Mouse (Mus musculus): Measurements from ENCODE around the gene Irf3. TPM values are rescaled to one million over a fixed set of nuclear protein-coding genes. Genes with fewer than 3 reads are reported as not detected.

Gene Irf3
- 10 to 100 TPM; 16.1 to 20.9 TPM for total RNA-seq (2021)
- long read RNA-seq, experiment 1, partial matches to known transcripts = 6 of 11 reads
- long read RNA-seq, experiment 1, other reads (novel, unspliced or antisense) = 1 of 11 reads
- long read RNA-seq, experiment 2, transcript Irf3-201 (8 exons, 2,031 nt) = major isoform, 7 of 19 reads
- long read RNA-seq, experiment 2, partial matches to known transcripts = 6 of 19 reads
- long read RNA-seq, experiment 2, other reads (novel, unspliced or antisense) = 1 of 19 reads

GRCm38 (mm10) chr7:44997231-44997939, at the start of gene Irf3:
Gene Irf3 (plus strand): TSS chr7:44997648.
- DNase-seq = peak; percentile 93

GRCm38 (mm10) chr7:44949922-44950321, 47.5 kb upstream of the Irf3 start:
- DNase-seq = no peak

DNA sequence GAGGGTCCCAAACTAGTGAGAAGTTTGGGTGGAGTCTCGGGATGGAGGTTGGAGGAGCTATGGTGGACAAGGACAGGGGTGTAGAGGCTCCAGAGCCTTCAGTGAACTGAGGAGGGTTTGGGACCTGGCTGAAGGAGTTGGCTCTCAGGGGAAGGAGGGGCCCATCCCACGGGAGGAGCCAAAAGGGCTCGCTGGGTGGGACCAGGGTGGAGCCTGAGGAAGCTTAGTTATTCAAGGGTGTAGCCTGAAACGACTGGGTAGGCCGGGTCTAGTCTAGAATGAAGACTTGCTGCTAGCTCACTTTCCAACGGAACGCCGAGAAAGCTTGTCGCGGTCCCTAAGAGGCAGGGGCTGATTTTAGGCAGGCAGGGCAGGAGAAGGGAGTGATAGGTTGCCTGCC, 45.5 kb upstream of the Irf3 start:
- peak; percentile 77 for DNase-seq

- DNase-seq = peak; percentile 93
These were observed 44.7 kb upstream of the Irf3 start for GRCm38 (mm10) chr7:44952611-44953306.

DNA sequence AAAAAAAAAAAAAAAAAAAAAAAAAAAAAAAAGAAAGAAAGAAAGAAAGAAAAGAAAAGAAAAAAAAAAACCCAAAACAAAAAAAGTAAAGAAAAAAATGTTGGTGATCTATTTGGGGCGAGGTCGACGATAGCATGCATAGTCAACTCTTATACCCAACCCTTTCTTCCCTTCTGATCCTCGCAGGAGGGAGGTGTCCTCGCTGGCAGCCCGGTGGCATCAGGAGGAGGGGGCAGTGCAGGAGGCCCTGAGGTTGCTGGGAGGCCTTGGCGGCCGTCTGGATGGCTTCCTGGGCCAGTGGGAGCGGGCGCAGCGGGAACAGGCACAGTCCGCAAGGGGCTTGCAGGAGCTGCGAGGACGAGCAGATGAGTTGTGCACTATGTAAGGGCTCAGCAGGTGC, 43.9 kb upstream of the Irf3 start:
- no peak for DNase-seq

DNA sequence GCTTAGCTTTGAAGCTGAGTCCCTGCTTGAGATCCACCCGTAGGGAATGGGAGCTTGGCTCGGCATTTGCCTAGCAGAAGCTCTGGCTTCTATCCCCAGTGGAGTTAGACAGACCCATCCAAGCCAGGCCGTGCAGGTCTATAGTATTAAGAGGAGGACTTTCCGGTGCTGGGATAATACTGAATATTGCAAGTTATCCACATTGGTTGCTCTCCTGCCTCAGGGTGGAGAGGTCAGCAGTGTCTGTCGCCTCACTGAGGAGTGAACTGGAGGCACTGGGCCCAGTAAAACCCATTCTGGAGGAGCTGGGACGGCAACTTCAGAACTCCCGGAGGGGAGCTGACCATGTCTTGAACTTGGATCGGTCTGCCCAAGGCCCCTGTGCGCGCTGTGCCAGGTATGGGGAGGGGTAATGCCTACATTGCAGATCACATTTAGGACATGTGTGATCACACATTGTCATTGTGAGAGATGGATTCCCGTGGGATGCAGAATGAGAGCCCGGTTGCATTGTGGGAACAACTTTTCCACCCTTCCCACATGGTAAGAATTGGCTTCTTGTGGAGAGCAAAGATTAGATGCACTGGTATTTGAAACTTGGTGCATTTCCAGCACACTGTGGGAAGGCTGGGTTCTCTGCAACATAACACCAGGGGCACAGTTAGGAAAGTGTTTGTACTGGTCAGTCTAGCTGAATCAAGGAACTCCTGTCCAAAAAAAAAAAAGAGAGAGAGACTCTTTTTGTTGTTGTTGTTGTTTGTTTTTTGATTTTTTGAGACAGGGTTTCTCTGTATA, 43.2 kb upstream of the Irf3 start:
- no peak for DNase-seq

- no peak for DNase-seq
These were observed 41.8 kb upstream of the Irf3 start for GRCm38 (mm10) chr7:44955628-44956027.

- no peak for DNase-seq
These were observed 41.2 kb upstream of the Irf3 start for GRCm38 (mm10) chr7:44956266-44956665.

- DNase-seq = peak; percentile 75
These were observed 40.1 kb upstream of the Irf3 start for GRCm38 (mm10) chr7:44957183-44957835.

DNA sequence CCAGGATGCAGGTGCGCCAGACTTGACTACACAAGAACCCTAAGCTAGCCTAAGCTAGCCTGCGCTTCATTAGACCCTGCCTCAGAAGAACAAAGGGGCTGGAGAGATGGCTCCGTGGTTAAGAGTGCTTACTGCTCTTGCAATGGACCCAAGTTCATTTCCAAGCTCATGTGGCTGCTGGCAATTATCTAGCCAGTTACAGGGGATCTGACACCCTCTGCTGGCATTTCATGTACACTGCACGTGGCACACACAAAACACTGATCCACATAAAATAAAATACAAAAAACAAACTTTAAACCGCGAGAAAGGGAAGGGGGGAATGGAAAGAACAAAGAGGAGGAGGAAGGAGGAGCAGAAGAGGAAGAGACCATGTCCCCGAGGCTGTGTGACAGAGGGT, 39.2 kb upstream of the Irf3 start:
- peak; percentile 29 for DNase-seq

GRCm38 (mm10) chr7:44959281-44959680, 38.2 kb upstream of the Irf3 start:
- peak; percentile 7 for DNase-seq

DNA sequence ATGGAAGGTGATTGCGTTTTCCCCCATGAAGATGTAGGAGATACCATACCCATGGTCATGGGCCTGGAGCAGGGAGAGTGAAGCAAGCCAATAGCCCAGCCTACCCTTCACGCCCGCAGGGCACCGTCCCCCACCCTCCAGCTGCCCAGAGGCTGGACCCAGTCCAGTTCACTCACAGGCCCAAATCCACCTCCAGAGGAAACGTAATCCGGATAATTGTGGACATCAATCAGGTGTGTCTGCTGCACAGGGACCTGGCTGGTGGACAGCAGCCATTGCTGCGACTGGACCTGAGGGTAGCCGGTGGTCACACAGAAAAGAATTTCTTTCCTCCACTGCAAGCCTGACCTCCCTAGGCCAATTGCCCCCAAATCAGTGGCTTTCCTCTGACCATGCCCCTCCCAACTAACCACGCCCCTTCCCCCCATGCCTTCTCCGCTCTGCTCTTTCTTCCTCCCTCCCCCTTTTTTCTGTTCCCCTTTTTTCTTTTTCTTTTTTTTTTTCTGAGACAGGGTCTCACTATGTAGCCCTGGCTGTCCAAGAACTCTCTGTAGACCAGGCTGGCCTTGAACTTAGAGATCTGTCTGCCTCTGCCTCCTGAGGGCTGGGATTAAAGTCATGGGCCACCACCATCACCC, 37.5 kb upstream of the Irf3 start:
- peak; percentile 10 for DNase-seq

DNA sequence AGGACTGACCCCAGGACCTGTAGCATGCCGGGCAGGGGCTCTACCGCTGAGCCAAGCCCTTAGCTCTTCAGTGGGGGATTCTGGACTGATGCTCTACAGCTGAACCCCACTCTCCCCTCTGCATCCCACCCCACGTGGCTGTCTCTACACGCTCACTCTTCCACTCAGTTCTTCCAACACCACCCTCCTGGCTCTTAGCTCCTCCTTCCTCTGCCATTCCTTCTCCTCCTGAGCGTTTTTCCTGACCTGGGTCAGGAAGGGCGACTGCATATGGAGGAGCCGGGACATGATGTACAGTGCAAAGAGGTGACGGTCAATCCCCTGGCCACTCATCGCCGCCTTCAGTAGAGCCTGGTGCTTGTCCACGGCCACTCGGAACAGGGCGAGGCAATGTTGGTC, 36.9 kb upstream of the Irf3 start:
- DNase-seq = no peak

DNA sequence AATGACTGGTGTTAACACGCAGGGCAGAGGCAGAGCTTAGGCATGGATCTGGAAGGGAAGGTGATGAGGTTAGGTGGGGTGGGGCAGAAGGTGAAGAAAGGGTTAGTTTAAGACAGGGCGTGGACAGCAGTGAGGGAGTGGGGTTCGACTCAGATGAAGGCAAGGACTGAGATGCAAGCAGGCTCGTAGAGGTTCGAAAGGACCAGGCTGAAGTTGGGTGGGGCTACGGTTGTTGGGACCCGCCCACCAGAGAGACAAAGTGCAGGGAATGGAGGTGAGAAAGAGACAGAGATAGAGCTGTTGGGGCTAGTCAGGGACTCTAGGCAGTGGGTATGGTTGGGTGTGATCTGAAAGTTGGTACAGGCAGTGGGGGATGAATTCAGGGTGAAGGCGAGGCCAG, 35.1 kb upstream of the Irf3 start:
- DNase-seq = no peak

GRCm38 (mm10) chr7:44962831-44963230, 34.6 kb upstream of the Irf3 start:
- no peak for DNase-seq

GRCm38 (mm10) chr7:44964990-44965389, 32.5 kb upstream of the Irf3 start:
- no peak for DNase-seq

DNA sequence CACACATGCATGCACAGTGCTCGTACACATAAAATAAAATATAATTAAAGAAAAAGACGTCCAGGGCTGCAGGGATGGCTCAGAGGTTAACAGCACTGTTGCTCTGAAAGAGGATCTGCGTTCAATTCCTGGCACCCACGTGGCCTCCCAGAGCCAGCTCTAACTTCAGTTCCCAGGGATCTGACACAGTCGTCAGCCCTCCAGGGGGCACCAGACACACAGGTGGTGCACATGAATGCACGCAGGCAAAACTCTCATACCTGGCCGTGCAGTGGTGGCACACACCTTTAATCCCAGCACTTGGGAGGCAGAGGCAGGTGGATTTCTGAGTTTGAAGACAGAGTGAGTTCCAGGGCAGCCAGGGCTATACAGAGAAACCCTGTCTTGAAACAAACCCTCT, 31.5 kb upstream of the Irf3 start:
- no peak for DNase-seq

DNA sequence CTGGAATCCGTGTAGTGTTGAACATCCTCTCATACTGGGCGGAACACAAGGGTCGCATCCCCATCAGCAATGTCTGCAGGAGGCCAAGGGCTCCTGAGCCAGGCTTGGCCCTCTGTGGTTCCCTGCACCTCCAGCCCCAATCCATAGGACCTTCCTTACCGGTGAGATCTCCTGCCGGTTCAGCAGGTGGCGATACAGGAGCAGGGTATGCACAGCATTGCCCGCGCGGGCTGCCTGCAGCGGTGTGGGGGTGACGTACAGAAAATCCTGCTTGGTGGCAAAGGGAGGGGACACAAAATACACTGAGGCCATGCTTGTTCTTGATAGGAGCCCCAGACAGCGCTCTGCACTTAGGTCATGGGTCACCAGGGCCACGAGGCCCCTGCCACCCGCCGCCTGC, 30.8 kb upstream of the Irf3 start:
- no peak for DNase-seq

GRCm38 (mm10) chr7:44970231-44970691, 27.2 kb upstream of the Irf3 start:
- DNase-seq = peak; percentile 92

DNA sequence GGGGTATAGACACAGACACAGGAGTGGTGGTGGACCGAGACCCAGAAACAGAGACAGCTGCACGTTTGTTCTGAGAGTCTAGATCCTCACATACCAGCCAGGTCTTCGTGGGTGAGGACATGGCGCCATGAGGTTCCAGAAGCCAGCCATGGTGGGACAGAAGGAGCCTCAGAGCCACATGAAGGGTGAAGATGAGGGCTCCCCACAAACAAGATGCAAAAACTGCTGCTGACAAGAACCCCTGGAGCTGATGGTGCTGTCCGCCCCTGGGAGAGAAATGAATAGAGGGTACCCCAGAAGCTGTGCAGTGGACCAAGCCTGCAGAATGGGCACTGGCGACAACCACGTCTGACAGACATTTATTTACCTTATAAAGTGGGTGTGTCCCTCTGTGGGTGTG, 26.3 kb upstream of the Irf3 start:
- no peak for DNase-seq

DNA sequence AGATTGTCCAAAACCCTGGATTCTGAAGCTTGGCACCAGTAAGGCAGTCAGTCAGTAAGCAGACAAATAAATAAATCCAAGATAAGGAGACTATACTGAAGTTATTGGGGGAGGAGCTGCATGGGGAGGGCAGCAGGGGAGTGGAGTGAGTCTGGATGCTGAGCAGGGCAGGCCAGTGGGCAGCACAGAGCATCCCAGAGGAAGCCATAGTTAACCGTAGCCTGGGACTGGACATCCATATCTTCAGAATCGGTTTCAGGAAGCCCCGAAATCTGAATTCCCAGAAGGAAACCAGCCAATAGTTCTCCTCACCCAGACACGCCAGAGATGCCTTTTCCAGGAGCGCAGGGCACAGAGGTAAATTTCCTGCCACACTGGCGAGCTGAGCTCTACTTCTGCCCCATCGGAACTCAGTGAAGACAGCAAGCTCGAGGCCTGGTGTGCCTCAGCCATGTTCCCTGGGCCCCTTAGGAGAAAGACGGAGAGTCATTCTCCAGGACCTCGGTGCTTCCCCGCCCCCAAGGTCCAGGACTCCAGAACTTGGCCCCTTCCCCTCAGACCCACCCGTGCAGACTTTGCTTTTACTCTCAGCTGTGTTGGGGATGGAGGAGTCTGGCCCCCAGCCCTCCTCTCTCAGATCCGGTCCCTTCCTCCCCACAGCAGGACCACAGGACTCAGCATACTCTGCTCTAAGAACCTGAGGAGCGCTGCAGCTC, 23.9 kb upstream of the Irf3 start:
- DNase-seq = no peak
